Mouse (Mus musculus) lung, adult 2 months (tissue): Measurements from ENCODE around the gene Gm21738.
"Not testable (repeated sequence)": the region's sequence is repeated elsewhere in the genome, so short reads cannot be mapped to it uniquely, and the experiment has no call there.

Source experiments
- CTCF ChIP-seq: fragments of 200-500 bp; IDR thresholded peaks from 2 replicates; pipeline ENCODE4 v1.5.1; 2011; ENCODE audit warnings: mild to moderate bottlenecking, low read length, control low read depth; ENCODE audit not compliant: insufficient read depth
- POLR2A ChIP-seq: fragments of 200-500 bp; IDR thresholded peaks from 2 replicates; pipeline ENCODE4 v1.6.1; 2011; ENCODE audit warnings: low read depth, mild to moderate bottlenecking, control low read depth, low read length, borderline replicate concordance; ENCODE audit errors: extremely low read depth

DNA sequence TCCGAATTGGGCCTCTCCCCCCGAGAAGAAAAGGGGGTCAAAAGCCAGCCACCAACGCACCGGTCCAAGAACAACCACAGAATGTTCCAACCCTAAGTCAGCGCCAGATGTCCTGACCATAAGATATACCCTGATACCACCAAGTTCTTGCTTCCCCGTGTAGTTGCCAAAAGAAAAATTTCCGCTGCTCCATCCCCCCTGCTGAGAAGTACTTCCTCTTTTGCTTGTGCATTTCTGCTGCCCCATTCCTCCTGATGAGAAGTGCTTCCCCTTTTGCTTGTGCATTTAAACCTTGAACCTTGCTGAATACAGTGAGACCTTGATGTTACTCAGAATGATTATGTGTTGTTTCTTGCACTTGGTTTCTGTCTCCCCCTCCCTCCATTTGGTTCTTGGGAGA is 35.0 kb downstream of the Gm21738 start:
- TF ChIP-seq POLR2A, CTCF: not testable (repeated sequence)
